Mouse (Mus musculus) midbrain, postnatal 0 days (tissue): ENCODE data around the gene Setd5. TPM values are rescaled to one million over a fixed set of nuclear protein-coding genes. Genes with fewer than 3 reads are reported as not detected.

Source experiments
- ATAC-seq: fragments of 200-750 bp; cut with Nextera tagmentation; 2 replicates; pipeline ENCODE4 v1.8.0; 2017; ENCODE audit warnings: moderate number of reproducible peaks, mild to moderate bottlenecking, moderate TSS enrichment, moderate library complexity; ENCODE audit not compliant: low FRiP score
- DNase-seq: peaks from one replicate; pipeline ENCODE4 v3.0.0-alpha.2; 2015; ENCODE audit warnings: low spot score
- H3K27ac ChIP-seq: fragments of 300-500 bp; sonication (generic); 2 replicates; pipeline ENCODE4 v1.5.1; 2014; ENCODE audit warnings: low read depth, mild to moderate bottlenecking, low read length, mixed read lengths
- H3K27me3 ChIP-seq: fragments of 300-500 bp; sonication (generic); 2 replicates; pipeline ENCODE4 v1.6.1; 2014; ENCODE audit warnings: low read length, control low read depth, mixed read lengths; ENCODE audit not compliant: insufficient read depth
- H3K36me3 ChIP-seq: fragments of 300-500 bp; sonication (generic); 2 replicates; pipeline ENCODE4 v1.6.1; 2014; ENCODE audit warnings: low read length, control low read depth, mixed read lengths; ENCODE audit not compliant: insufficient read depth
- H3K4me1 ChIP-seq: fragments of 300-500 bp; sonication (generic); 2 replicates; pipeline ENCODE4 v1.6.1; 2014; ENCODE audit warnings: mild to moderate bottlenecking, control low read depth, antibody characterized with exemption, low read length, mixed read lengths; ENCODE audit not compliant: insufficient read depth
- H3K4me2 ChIP-seq: fragments of 300-500 bp; sonication (generic); 2 replicates; pipeline ENCODE4 v1.6.1; 2014; ENCODE audit warnings: low read depth, mild to moderate bottlenecking, low read length, mixed read lengths; ENCODE audit not compliant: poor library complexity, severe bottlenecking
- H3K4me3 ChIP-seq: fragments of 300-500 bp; sonication (generic); 2 replicates; pipeline ENCODE4 v1.5.1; 2014; ENCODE audit warnings: low read depth, mild to moderate bottlenecking, low read length, moderate library complexity
- H3K9ac ChIP-seq: fragments of 300-500 bp; sonication (generic); replicated peaks from 2 replicates; pipeline ENCODE4 v1.6.1; 2014; ENCODE audit warnings: mild to moderate bottlenecking, low read length, moderate library complexity, mixed read lengths; ENCODE audit not compliant: poor library complexity, severe bottlenecking
- H3K9me3 ChIP-seq: fragments of 300-500 bp; sonication (generic); 2 replicates; pipeline ENCODE4 v1.6.1; 2016; ENCODE audit warnings: low read length, control low read depth
- CTCF ChIP-seq: IDR thresholded peaks from 2 replicates; pipeline ENCODE4 v1.5.1; 2016; ENCODE audit warnings: antibody characterized with exemption, mild to moderate bottlenecking
- WGBS: fragments of 180-500 bp; shearing (Covaris S2); extraction: QIAGEN DNeasy Blood & Tissue Kit; methylation state at CpG from one replicate; pipeline ENCODE4 v1.1.7; 2014; 5-methylcytosine and 5-hydroxymethylcytosine counted together
- polyA plus RNA-seq: library from polyadenylated mRNA; unstranded; fragments of >200 nt; fragmentation: Nextera tagmentation; extraction: Ambion mirVana; gene quantifications from 2 replicates; pipeline ENCODE4 v1.2.1, GENCODE M21; 2015
- total RNA-seq: library from RNA; depleted of rRNA; stranded (reverse); fragments of >200 nt; gene quantifications from 2 replicates; pipeline ENCODE4 v1.2.3, GENCODE M21; 2014

The Setd5 gene
- total and polyA plus RNA-seq, 2 experiments from 2014 or later = 50.6 to 103 TPM

DNA sequence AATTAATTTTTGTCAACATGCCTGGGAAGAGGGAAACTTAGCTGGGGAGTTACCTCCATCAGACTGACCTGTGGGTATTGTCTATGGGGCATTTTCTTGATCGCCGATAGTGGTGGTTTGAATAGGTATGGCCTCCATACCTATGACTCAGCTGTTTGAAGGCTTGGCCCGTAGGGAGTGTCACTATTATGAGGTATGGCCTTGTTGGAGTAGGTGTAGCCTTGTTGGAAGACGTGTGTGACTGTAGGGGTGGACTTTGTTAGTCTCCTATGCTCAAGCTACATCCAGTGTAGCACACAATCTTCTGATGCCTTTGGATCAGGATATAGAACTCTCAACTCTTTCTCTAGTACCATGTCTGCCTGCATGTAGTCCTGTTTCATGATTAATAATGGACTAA, 78.9 kb downstream of the Setd5 start:
- DNase-seq (no peak), ATAC-seq (no peak)
- H3K27me3 ChIP-seq = no peaks in the 10 kb centered on the region
- 93% methylated on average over 4 of the region's 4 CpGs for WGBS
- no peak overlapping the region for H3K27ac ChIP-seq
- H3K36me3 ChIP-seq = peaks cover 39% of the 10 kb centered on the region
- no peak overlapping the region for H3K9ac ChIP-seq
- H3K4me2 ChIP-seq = no peak overlapping the region
- no peaks in the 10 kb centered on the region for H3K4me1 ChIP-seq
- TF ChIP-seq CTCF = no peak
- no peak overlapping the region for H3K4me3 ChIP-seq
- no peaks in the 10 kb centered on the region for H3K9me3 ChIP-seq

DNA sequence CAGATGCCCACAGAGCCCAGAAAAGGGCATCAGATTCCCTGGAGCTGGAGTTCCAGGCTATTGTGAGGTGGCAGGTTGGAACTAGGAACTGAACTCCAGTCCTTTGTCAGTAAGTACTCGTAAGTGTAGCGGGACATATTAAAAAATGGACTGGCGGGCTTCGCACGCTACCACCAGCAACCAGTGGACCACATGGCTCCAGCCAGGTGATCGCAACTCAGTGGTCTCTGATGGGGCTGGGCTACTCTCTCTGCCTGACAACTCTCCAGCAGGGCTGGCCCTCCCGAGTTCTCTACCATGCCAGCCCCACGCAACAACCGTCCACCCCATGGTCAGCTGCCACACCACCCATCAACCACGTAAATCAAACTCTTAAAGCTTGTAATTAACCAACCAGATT, 82.9 kb downstream of the Setd5 start:
- no peak for TF ChIP-seq CTCF
- H3K27ac ChIP-seq = no peak overlapping the region
- H3K9ac ChIP-seq = no peak overlapping the region
- DNase-seq (no peak), ATAC-seq (no peak)
- 94% methylated on average over 10 of the region's 10 CpGs for WGBS
- peaks cover 5% of the 10 kb centered on the region; the same call in 1 of the 2 replicates for H3K36me3 ChIP-seq
- no peak overlapping the region for H3K4me3 ChIP-seq
- no peaks in the 10 kb centered on the region for H3K27me3 ChIP-seq
- no peak overlapping the region for H3K4me2 ChIP-seq
- no peaks in the 10 kb centered on the region for H3K9me3 ChIP-seq
- no peaks in the 10 kb centered on the region for H3K4me1 ChIP-seq

DNA sequence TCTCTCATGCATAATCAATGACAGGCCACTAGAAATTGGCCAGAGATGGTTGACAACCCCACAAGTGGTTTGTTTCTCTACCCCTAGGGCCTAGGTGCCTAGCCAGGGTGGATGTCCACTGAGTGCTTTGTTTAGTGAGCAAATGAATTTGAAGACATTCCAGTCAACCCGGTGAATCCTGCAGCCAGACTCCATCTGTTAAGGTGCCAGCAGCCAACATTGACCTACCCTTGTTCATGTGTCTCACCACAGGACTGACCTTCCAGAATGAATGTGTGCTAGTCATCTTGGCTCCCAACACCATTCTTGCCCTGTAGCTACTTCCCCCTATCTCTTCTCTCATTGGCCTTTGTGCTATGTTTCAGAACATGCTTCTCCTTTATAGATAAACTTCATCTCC, 84.8 kb downstream of the Setd5 start:
- no peak overlapping the region for H3K9ac ChIP-seq
- ATAC-seq (no peak), DNase-seq (no peak)
- H3K4me1 ChIP-seq = no peaks in the 10 kb centered on the region
- no peak for TF ChIP-seq CTCF
- H3K4me3 ChIP-seq = no peak overlapping the region
- no peaks in the 10 kb centered on the region for H3K36me3 ChIP-seq
- WGBS = 93% methylated on average over 1 of the region's 1 CpGs
- H3K9me3 ChIP-seq = no peaks in the 10 kb centered on the region
- no peak overlapping the region for H3K27ac ChIP-seq
- no peaks in the 10 kb centered on the region for H3K27me3 ChIP-seq
- no peak overlapping the region for H3K4me2 ChIP-seq

DNA sequence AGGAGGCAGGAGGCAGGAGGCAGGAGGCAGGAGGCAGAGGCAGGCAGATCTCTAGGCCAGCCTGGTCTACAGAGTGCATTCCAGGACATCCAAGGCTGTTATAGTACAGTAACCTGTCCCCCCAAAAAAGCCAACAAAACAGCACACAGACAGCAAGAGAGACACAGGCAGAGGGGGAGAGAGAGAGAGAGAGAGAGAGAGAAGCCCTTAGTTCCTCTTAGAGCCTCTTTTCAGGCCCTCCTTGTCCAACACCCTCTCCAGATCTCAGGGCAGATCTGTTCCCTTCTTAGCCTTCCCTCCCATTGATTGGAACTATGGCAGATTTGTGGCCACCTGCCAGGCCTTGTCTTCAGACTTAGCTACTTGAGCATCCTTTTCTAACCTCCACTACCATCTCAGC, 86.3 kb downstream of the Setd5 start:
- H3K4me3 ChIP-seq = no peak overlapping the region
- DNase-seq = no peak

DNA sequence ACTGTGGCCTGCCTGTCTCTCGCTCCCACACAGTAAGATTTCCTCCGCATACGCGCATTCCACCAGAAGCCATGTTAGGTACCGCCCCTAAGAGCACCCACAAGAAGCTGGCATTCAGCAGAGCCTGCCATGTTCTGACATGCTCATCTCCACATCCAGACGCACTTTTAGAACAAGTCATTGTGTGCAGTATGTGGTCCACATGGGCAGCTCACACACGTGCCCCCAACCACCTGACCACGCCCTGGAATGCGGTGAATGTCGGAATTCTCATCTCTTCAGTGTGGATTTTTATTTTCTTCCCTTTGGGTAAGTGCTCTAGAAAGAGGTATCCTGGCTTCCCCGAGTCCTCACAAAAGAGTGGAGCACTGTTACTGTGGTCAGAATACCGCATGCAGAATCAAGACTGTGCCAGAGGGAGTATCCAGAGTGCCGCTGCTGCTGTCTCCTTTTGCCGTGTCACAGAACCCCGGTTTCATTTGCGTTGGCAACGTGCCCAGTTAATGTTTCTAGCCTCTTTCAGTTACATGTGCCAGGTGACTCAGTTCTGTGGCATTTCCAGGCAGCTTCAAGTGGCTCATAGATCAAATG, 89.6 kb downstream of the Setd5 start:
- no peak overlapping the region for H3K4me3 ChIP-seq
- H3K4me2 ChIP-seq = no peak overlapping the region
- H3K9me3 ChIP-seq = no peaks in the 10 kb centered on the region
- peak overlapping the region; percentile 12; the same call in 1 of the 2 replicates for H3K27ac ChIP-seq
- no peaks in the 10 kb centered on the region for H3K27me3 ChIP-seq
- TF ChIP-seq CTCF = no peak
- H3K9ac ChIP-seq = no peak overlapping the region
- DNase-seq (peak; percentile 30), ATAC-seq (0 out of 2 replicates have a peak, but pooled peaks have one; percentile 25)
- H3K4me1 ChIP-seq = no peaks in the 10 kb centered on the region
- H3K36me3 ChIP-seq = peaks cover 13% of the 10 kb centered on the region
- WGBS = 72% methylated on average over 17 of the region's 17 CpGs

More for the DNA sequence above, 86.3 kb downstream of the Setd5 start:
- H3K9ac ChIP-seq = no peak overlapping the region
- no peaks in the 10 kb centered on the region for H3K4me1 ChIP-seq
- no peaks in the 10 kb centered on the region for H3K9me3 ChIP-seq
- no peaks in the 10 kb centered on the region for H3K27me3 ChIP-seq
- no peak overlapping the region for H3K4me2 ChIP-seq
- no peak for TF ChIP-seq CTCF
- no peaks in the 10 kb centered on the region for H3K36me3 ChIP-seq
- no peak for ATAC-seq
- H3K27ac ChIP-seq = no peak overlapping the region

DNA sequence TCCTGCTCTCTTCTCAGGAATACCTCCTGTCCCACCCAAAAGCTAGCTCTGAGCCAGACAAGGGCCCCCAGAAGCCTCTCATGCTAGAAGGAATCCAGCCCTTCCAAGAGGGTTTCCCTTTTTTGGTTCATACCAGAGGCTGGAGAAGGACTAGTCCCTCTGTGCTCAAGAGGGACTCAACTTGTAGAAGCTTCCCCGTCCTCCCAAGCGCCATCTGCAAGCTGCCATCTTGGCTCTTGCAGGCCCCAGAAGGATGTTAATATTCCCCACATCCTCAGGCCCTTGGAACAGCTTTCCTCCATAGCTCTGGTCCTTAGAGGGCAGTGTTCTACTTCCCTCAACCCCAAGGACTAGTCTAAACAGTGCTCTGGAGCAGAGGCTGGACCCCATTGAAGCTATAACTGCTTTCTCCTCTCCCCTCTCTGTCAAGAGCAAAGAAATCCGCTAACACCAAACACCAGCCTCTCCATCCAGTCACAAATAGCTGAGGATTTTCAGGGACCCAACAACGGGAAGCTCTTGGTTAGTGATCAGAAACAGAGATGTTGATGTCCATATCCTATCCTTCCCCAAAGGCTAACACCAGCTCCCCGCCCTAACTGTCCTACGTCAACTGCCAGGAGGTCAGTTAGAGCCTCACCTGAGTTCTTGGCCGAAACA, 91.3 kb downstream of the Setd5 start:
- no peak for TF ChIP-seq CTCF
- Histone ChIP-seq H3K9me3 (no peaks in the 10 kb centered on the region), H3K9ac (no peak overlapping the region), H3K4me3 (no peak overlapping the region), H3K4me2 (no peak overlapping the region), H3K4me1 (no peaks in the 10 kb centered on the region), H3K27ac (no peak overlapping the region), H3K27me3 (no peaks in the 10 kb centered on the region), H3K36me3 (peaks cover 13% of the 10 kb centered on the region)
- DNase-seq = no peak
- 91% methylated on average over 7 of the region's 7 CpGs for WGBS
- ATAC-seq = no peak
